Mouse (Mus musculus): ENCODE data around the gene Atp6v1g2. TPM values are rescaled to one million over a fixed set of nuclear protein-coding genes. Genes with fewer than 3 reads are reported as not detected.

Gene Atp6v1g2
- total RNA-seq, 2 experiments from 2014 or later = 615 to 646 TPM

- H3K4me3 ChIP-seq = peak overlapping the region; percentile 50
- TF ChIP-seq CTCF (conservative IDR thresholded peaks at IDR 0.05) = no peak
These were observed 38.4 kb upstream of the Atp6v1g2 start for GRCm38 (mm10) chr17:35194844-35195630.

GRCm38 (mm10) chr17:35195631-35196320, 37.7 kb upstream of the Atp6v1g2 start:
- DNase-seq (ENCODE audit: low spot score in 2 of 2) = peak; percentile 50 to 73
- peak; percentile 98 for TF ChIP-seq CTCF (conservative IDR thresholded peaks at IDR 0.05)

More at GRCm38 (mm10) chr17:35194844-35195630, 38.4 kb upstream of the Atp6v1g2 start:
- H3K27ac ChIP-seq = no peak overlapping the region
- no peak for DNase-seq (ENCODE audit: low spot score in 2 of 2)

GRCm38 (mm10) chr17:35196321-35196641, 37.2 kb upstream of the Atp6v1g2 start:
- no peak for TF ChIP-seq CTCF (conservative IDR thresholded peaks at IDR 0.05)

More at GRCm38 (mm10) chr17:35195631-35196320, 37.7 kb upstream of the Atp6v1g2 start:
- Histone ChIP-seq H3K27ac (no peak overlapping the region), H3K4me3 (peak overlapping the region; percentile 50)

GRCm38 (mm10) chr17:35197126-35197525, 36.3 kb upstream of the Atp6v1g2 start:
- H3K4me3 ChIP-seq = no peak overlapping the region
- no peak for TF ChIP-seq CTCF (conservative IDR thresholded peaks at IDR 0.05)
- no peak for DNase-seq (ENCODE audit: low spot score in 2 of 2)
- H3K27ac ChIP-seq = no peak overlapping the region

More at GRCm38 (mm10) chr17:35196321-35196641, 37.2 kb upstream of the Atp6v1g2 start:
- H3K4me3 ChIP-seq = peak overlapping the region; percentile 50
- DNase-seq (ENCODE audit: low spot score in 2 of 2) = no peak
- no peak overlapping the region for H3K27ac ChIP-seq

- no peak for DNase-seq (ENCODE audit: low spot score in 2 of 2)
- no peak for TF ChIP-seq CTCF (conservative IDR thresholded peaks at IDR 0.05)
- H3K4me3 ChIP-seq = no peak overlapping the region
- H3K27ac ChIP-seq = no peak overlapping the region
These were observed 35.4 kb upstream of the Atp6v1g2 start for GRCm38 (mm10) chr17:35198029-35198428.

- no peak for DNase-seq (ENCODE audit: low spot score in 2 of 2)
- Histone ChIP-seq H3K4me3 (no peak overlapping the region), H3K27ac (no peak overlapping the region)
- TF ChIP-seq CTCF (conservative IDR thresholded peaks at IDR 0.05) = no peak
These were observed 34.5 kb upstream of the Atp6v1g2 start for GRCm38 (mm10) chr17:35198946-35199345.

GRCm38 (mm10) chr17:35200398-35200797, 33.1 kb upstream of the Atp6v1g2 start:
- Histone ChIP-seq H3K27ac (no peak overlapping the region), H3K4me3 (no peak overlapping the region)
- no peak for TF ChIP-seq CTCF (conservative IDR thresholded peaks at IDR 0.05)
- DNase-seq (ENCODE audit: low spot score in 2 of 2) = no peak

GRCm38 (mm10) chr17:35201128-35201527, 32.3 kb upstream of the Atp6v1g2 start:
- no peak for TF ChIP-seq CTCF (conservative IDR thresholded peaks at IDR 0.05)
- Histone ChIP-seq H3K4me3 (no peak overlapping the region), H3K27ac (no peak overlapping the region)
- DNase-seq (ENCODE audit: low spot score in 2 of 2) = no peak

- H3K4me3 ChIP-seq = no peak within 1 kb of the TSS
- H3K27ac ChIP-seq = no peak within 1 kb of the TSS
- no peak for TF ChIP-seq CTCF (conservative IDR thresholded peaks at IDR 0.05)
- DNase-seq (ENCODE audit: low spot score in 2 of 2) = no peak
These were observed 31.7 kb upstream of the Atp6v1g2 start, which contains the start of gene Tnf for GRCm38 (mm10) chr17:35201787-35202186. TSS of gene Tnf (minus strand) at chr17:35202007.

GRCm38 (mm10) chr17:35202442-35202841, 31.0 kb upstream of the Atp6v1g2 start:
- no peak overlapping the region for H3K4me3 ChIP-seq
- no peak for TF ChIP-seq CTCF (conservative IDR thresholded peaks at IDR 0.05)
- H3K27ac ChIP-seq = no peak overlapping the region
- DNase-seq (ENCODE audit: low spot score in 2 of 2) = no peak

- DNase-seq (ENCODE audit: low spot score in 2 of 2) = no peak
- no peak for TF ChIP-seq CTCF (conservative IDR thresholded peaks at IDR 0.05)
These were observed 28.7 kb upstream of the Atp6v1g2 start, which contains the start of gene Lta for GRCm38 (mm10) chr17:35204494-35205379. TSS of gene Lta (minus strand) at chr17:35205351.

GRCm38 (mm10) chr17:35205380-35205769, 28.1 kb upstream of the Atp6v1g2 start:
- H3K4me3 ChIP-seq = no peak overlapping the region
- TF ChIP-seq CTCF (conservative IDR thresholded peaks at IDR 0.05) = no peak
- H3K27ac ChIP-seq = no peak overlapping the region
- no peak for DNase-seq (ENCODE audit: low spot score in 2 of 2)

More at GRCm38 (mm10) chr17:35204494-35205379, 28.7 kb upstream of the Atp6v1g2 start, which contains the start of gene Lta:
- Histone ChIP-seq H3K27ac (no peak within 1 kb of the TSS), H3K4me3 (no peak within 1 kb of the TSS)
